Mouse (Mus musculus) bone marrow macrophage, adult 2 months (primary cell): ENCODE measurements around the gene AL731706.2.

Experiments used
- CTCF ChIP-seq: IDR thresholded peaks from 2 replicates; pipeline ENCODE4 v1.5.1; 2012; ENCODE audit warnings: low read depth, mild to moderate bottlenecking, low read length, moderate library complexity
- POLR2A ChIP-seq: IDR thresholded peaks from 2 replicates; pipeline ENCODE4 v1.6.1; 2012; ENCODE audit warnings: mild to moderate bottlenecking, low read depth, low read length, borderline replicate concordance

- no peak for TF ChIP-seq CTCF
- no peak for TF ChIP-seq POLR2A
Measured at GRCm38 (mm10) chr2:136850366-136850765, 35.1 kb downstream of the AL731706.2 start.
